Mouse (Mus musculus): ENCODE results near the gene Samhd1.
"Not testable (repeated sequence)": the region's sequence is repeated elsewhere in the genome, so short reads cannot be mapped to it uniquely, and the experiment has no call there.

The Samhd1 gene

GRCm38 (mm10) chr2:157135014-157135413 lies at the start of gene Samhd1:
Gene Samhd1 (minus strand): TSS chr2:157135265.
- DNase-seq (ENCODE audit: low spot score in 2 of 2) = peak; percentile 98 to 99

- DNase-seq (ENCODE audit: low spot score in 2 of 2) = no peak
Observed at GRCm38 (mm10) chr2:157178167-157178566, 43.1 kb upstream of the Samhd1 start.

- no peak for DNase-seq (ENCODE audit: low spot score in 2 of 2)
Observed at GRCm38 (mm10) chr2:157176248-157176647, 41.2 kb upstream of the Samhd1 start.

- no peak for DNase-seq (ENCODE audit: low spot score in 2 of 2)
Observed at GRCm38 (mm10) chr2:157174416-157174815, 39.4 kb upstream of the Samhd1 start.

GRCm38 (mm10) chr2:157173555-157173954 lies 38.5 kb upstream of the Samhd1 start:
- DNase-seq (ENCODE audit: low spot score in 2 of 2) = no peak

GRCm38 (mm10) chr2:157172984-157173383 lies 37.9 kb upstream of the Samhd1 start:
- DNase-seq (ENCODE audit: low spot score in 2 of 2) = no peak

- DNase-seq (ENCODE audit: low spot score in 2 of 2) = no peak
Observed at GRCm38 (mm10) chr2:157170626-157171025, 35.6 kb upstream of the Samhd1 start.

- DNase-seq (ENCODE audit: low spot score in 2 of 2) = no peak
Observed at GRCm38 (mm10) chr2:157170166-157170565, 35.1 kb upstream of the Samhd1 start.

GRCm38 (mm10) chr2:157166371-157167080 lies 31.5 kb upstream of the Samhd1 start:
- DNase-seq (ENCODE audit: low spot score in 2 of 2) = no peak

GRCm38 (mm10) chr2:157165312-157166224 lies 30.5 kb upstream of the Samhd1 start:
- DNase-seq (ENCODE audit: low spot score in 2 of 2) = not testable (repeated sequence)

- no peak for DNase-seq (ENCODE audit: low spot score in 2 of 2)
Observed at GRCm38 (mm10) chr2:157164101-157164500, 29.0 kb upstream of the Samhd1 start.

GRCm38 (mm10) chr2:157156079-157156478 lies 21.0 kb upstream of the Samhd1 start:
- no peak for DNase-seq (ENCODE audit: low spot score in 2 of 2)

GRCm38 (mm10) chr2:157153235-157153634 lies 18.2 kb upstream of the Samhd1 start:
- DNase-seq (ENCODE audit: low spot score in 2 of 2) = no peak

GRCm38 (mm10) chr2:157148417-157148816 lies 13.4 kb upstream of the Samhd1 start:
- no peak for DNase-seq (ENCODE audit: low spot score in 2 of 2)

- DNase-seq (ENCODE audit: low spot score in 2 of 2) = no peak
Observed at GRCm38 (mm10) chr2:157147397-157148020, 12.4 kb upstream of the Samhd1 start.

GRCm38 (mm10) chr2:157145173-157145572 lies 10.1 kb upstream of the Samhd1 start:
- DNase-seq (ENCODE audit: low spot score in 2 of 2) = no peak

- DNase-seq (ENCODE audit: low spot score in 2 of 2) = no peak
Observed at GRCm38 (mm10) chr2:157144132-157144531, 9.1 kb upstream of the Samhd1 start.

GRCm38 (mm10) chr2:157141962-157142361 lies 6.9 kb upstream of the Samhd1 start:
- no peak for DNase-seq (ENCODE audit: low spot score in 2 of 2)

GRCm38 (mm10) chr2:157139251-157139802 lies 4.3 kb upstream of the Samhd1 start:
- no peak for DNase-seq (ENCODE audit: low spot score in 2 of 2)

GRCm38 (mm10) chr2:157138808-157139207 lies 3.7 kb upstream of the Samhd1 start:
- no peak for DNase-seq (ENCODE audit: low spot score in 2 of 2)

- peak in 1 of 2 experiments; percentile 23 for DNase-seq (ENCODE audit: low spot score in 2 of 2)
Observed at GRCm38 (mm10) chr2:157137959-157138731, 3.1 kb upstream of the Samhd1 start.

All from spleen, postnatal 4 days (tissue).